Mouse (Mus musculus) G1E (cell line): ENCODE measurements around the gene Mfn2.

Source experiments
- CTCF ChIP-seq: IDR thresholded peaks from 2 replicates; pipeline ENCODE4 v1.5.1; 2012; ENCODE audit warnings: low read depth, low read length, inconsistent platforms, mixed read lengths
- GATA1 ChIP-seq: IDR thresholded peaks from 2 replicates; pipeline ENCODE4 v1.6.1; 2012; ENCODE audit warnings: borderline replicate concordance, low read length, inconsistent platforms, mixed read lengths
- GATA2 ChIP-seq: IDR thresholded peaks from 2 replicates; pipeline ENCODE4 v1.6.1; 2012; ENCODE audit warnings: low read depth, low read length, inconsistent platforms, borderline replicate concordance
- POLR2AphosphoS5 ChIP-seq: IDR thresholded peaks from 2 replicates; pipeline ENCODE4 v1.6.1; 2012; ENCODE audit warnings: low read depth, low read length, inconsistent platforms; ENCODE audit not compliant: insufficient replicate concordance

- no peak for TF ChIP-seq CTCF
- TF ChIP-seq POLR2AphosphoS5: no peak
- no peak for TF ChIP-seq GATA2
- no peak for TF ChIP-seq GATA1
Measured at GRCm38 (mm10) chr4:147824389-147824788, 80.1 kb downstream of the Mfn2 start.
